Mouse (Mus musculus) layer of hippocampus, adult 2 months (tissue): ENCODE results near the gene Acadsb. TPM values are rescaled to one million over a fixed set of nuclear protein-coding genes. Genes with fewer than 3 reads are reported as not detected.
A peak's percentile ranks its signal among the peaks of the same experiment; 100 is the strongest.
"Not testable (repeated sequence)": the region's sequence is repeated elsewhere in the genome, so short reads cannot be mapped to it uniquely, and the experiment has no call there.

ENCODE experiments used
- DNase-seq, 2 experiments: peaks; one replicate each; pipeline ENCODE4 v3.0.0; 2022; ENCODE audit warnings: low spot score in 2 of 2
- H3K27ac ChIP-seq: fragments of 200-600 bp; 2 replicates; pipeline ENCODE4 v1.8.1; 2022
- H3K4me3 ChIP-seq: fragments of 200-600 bp; 2 replicates; pipeline ENCODE4 v1.8.1; 2022; ENCODE audit warnings: mild to moderate bottlenecking
- CTCF ChIP-seq: fragments of 200-600 bp; conservative IDR thresholded peaks from 2 replicates; pipeline ENCODE4 v1.8.1; 2022; ENCODE audit warnings: antibody characterized with exemption, mild to moderate bottlenecking, moderate library complexity
- total RNA-seq, 2 experiments: library from RNA; stranded (reverse); gene quantifications; 2 replicates each; pipeline ENCODE4 v1.2.3; 2021

Gene Acadsb
- total RNA-seq, 2 experiments from 2014 or later = 83.9 to 92.3 TPM

DNA sequence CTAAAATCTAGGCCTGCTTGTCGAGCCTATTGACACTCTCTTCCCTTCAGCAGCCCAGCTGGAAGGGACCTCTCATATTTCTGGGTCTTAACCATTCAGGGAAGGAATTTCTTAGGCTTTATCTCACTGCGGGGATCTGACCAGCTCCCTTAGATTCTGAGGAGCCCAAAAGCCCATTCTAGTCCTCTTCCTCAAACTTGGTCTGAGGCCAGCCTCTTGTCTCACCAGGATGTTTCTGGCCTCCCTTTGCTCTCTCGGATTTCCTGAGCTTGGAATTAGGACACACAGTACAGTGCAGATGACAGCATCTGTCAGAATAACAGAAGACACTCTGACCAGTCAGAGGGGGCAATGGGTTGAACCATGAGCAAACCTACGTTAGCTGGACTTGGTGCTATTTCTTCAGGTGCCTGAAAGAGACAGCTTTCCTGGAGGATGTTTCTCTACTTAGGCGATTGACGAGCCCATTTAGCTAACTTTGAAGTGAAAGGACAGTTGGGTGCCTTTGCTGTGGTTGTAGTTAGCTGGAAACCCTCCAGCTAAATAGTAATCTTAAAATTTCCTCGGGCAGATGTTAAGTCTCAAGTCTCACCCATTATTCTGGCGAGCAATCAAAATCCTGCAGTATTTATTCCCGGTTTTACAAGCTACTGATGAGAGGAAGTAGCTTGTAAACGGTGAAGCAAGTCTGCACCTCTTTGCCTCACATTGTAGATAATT, 980 bp downstream of the Acadsb start:
- Histone ChIP-seq H3K27ac (peak overlapping the region; percentile 92; the same call in 1 of the 2 replicates), H3K4me3 (peak overlapping the region; percentile 80)
- no peak for DNase-seq
- TF ChIP-seq CTCF = no peak

DNA sequence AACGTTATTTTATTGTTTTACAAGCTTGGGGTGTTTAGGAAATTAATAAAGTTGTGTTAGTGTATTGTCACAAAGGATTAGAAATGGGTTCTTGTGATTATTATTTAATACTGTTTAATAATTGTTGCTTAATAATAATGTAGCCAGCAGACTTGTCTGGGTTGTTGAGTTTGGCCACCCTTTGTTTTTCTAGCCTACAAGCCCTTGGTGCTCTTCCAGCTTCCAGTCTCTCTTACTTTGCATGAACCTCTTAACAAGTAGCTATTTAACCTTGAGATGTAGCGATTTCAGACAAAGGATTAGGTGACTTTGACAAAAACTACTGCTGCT, 1.5 kb downstream of the Acadsb start:
- TF ChIP-seq CTCF = no peak
- H3K4me3 ChIP-seq = peak overlapping the region; percentile 80
- no peak overlapping the region; the same call in 1 of the 2 replicates for H3K27ac ChIP-seq
- DNase-seq = no peak

DNA sequence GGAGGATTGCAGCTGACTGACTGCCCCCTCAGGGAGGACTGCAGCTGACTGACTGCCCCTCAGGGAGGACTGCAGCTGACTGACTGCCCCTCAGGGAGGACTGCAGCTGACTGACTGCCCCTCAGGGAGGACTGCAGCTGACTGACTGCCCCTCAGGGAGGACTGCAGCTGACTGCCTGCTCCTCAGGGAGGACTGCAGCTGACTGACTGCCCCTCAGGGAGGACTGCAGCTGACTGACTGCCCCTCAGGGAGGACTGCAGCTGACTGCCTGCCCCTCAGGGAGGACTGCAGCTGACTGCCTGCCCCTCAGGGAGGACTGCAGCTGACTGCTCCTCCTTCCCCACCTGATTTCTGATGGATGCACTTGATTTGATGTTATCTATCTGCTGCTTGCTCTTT, 6.3 kb downstream of the Acadsb start:
- not testable (repeated sequence) for DNase-seq, H3K27ac ChIP-seq, H3K4me3 ChIP-seq

DNA sequence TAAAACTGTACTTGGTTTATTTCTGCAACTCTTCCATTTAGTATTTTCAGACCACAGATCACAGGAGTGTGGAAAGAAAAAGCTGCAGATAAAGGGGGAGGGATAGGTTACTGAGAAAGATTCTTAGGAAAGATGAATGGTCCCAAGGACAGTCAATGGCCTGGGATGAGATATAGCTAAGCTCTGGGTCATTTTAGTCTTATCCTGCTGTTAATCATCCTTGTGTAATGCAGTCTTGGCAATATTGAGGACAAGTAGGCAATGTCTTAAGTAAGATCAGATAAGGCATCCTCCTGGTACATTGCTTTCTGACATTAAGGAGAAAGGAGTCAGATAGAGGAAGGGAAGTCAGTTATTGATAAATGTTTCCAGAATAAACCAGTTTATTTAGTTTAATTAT, 7.2 kb downstream of the Acadsb start:
- H3K4me3 ChIP-seq = no peak overlapping the region
- no peak for TF ChIP-seq CTCF
- DNase-seq = no peak
- no peak overlapping the region for H3K27ac ChIP-seq

DNA sequence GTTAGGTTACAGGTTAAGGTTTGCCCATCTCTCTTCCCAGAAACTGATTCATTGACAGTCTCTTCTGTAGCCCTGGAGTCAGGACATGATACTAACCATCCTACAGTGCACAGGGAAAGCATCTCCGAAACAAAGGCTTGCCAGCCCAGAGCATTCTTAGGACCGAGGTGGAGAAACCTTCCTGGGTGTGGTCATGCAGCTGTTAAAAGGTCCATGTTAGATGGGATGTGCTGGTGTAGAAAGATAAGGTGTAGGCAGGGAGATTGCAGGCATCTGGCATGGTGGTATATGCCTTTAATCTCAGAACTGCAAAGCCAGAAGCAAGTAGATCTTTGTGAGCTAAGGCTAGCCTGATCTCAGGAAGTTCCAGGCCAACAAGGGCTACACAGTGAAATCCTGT, 14.5 kb downstream of the Acadsb start:
- Histone ChIP-seq H3K4me3 (no peak overlapping the region), H3K27ac (no peak overlapping the region)
- DNase-seq = no peak
- no peak for TF ChIP-seq CTCF

DNA sequence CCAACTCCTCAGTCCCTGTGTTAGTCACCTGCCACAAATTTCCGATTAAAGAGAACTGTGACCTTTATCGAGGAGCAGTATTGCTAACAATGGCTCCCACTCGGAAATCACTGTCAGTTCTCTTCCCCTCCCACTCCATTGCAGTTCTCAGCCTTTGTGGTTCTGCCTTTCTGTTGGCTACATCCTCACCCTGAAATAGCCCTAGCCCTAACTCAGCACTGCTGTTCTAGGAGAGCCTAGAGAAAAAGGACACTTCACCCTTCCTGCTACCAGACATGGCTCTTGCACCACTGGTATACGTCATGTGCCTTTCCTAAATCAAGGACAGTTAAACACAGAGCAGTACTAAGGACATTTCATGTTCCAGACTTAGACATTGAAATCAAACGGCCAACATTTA, 16.9 kb downstream of the Acadsb start:
- Histone ChIP-seq H3K27ac (no peak overlapping the region), H3K4me3 (no peak overlapping the region)
- DNase-seq = no peak
- TF ChIP-seq CTCF = no peak

DNA sequence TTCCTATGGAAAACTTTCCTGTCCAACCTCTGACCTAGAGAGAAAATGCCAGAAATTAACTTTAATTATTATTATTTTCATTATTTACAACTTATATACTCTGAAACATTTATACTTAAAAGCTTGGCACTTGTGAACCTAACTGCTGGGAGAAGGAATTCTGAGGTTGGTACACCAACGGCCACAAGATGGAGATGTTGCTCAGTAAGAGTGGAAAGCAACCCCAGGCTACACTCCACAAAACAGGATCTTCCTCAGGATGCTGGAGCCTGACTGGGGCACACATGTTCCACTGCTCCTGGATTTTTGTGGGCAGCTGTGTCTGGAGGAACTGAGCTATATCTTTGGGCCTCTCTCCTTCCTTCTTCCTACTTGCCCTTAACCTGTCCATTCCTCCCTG, 21.8 kb downstream of the Acadsb start:
- H3K4me3 ChIP-seq = no peak overlapping the region
- peak; percentile 56 to 62 for DNase-seq
- TF ChIP-seq CTCF = peak; percentile 83
- H3K27ac ChIP-seq = no peak overlapping the region

DNA sequence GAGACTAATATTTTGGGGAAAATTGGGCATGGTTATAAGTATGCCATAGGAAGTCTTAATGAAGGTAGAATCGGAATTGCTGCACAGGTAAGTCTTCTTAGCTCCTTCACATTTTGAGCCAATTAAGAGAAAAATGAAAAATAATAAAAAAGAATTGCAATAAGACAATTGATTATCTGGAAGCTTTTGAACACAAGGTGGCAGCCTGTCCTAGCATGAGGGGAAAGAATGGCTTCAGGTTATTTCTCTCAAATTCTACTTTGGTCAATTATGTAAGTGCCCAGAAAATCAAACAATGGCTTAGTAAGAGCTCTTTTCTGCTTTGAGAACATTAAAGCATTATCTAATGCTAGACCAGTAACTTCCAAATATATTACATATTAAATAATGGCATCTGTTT, 23.9 kb downstream of the Acadsb start:
- no peak overlapping the region for H3K4me3 ChIP-seq
- peak; percentile 68 for TF ChIP-seq CTCF
- no peak for DNase-seq
- no peak overlapping the region for H3K27ac ChIP-seq

DNA sequence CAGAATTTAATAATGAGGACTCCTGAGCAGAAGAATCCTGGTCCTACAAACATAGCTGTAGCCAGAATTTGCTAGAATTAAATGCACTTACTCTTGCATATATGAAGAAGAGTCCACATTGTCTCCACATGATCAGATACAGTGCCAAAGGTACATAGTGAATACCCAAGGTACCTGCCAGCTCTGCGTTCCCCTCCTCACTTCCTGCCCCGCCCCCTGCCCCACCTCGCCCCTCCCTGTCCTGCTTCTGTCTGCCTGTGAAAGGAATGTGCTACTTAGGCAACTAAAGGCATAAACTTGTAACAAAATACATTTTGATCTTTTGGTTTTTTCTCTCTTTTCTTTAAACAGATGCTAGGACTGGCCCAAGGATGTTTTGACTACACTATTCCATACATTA, 26.6 kb downstream of the Acadsb start:
- no peak for TF ChIP-seq CTCF
- no peak for DNase-seq
- H3K27ac ChIP-seq = no peak overlapping the region
- H3K4me3 ChIP-seq = no peak overlapping the region

DNA sequence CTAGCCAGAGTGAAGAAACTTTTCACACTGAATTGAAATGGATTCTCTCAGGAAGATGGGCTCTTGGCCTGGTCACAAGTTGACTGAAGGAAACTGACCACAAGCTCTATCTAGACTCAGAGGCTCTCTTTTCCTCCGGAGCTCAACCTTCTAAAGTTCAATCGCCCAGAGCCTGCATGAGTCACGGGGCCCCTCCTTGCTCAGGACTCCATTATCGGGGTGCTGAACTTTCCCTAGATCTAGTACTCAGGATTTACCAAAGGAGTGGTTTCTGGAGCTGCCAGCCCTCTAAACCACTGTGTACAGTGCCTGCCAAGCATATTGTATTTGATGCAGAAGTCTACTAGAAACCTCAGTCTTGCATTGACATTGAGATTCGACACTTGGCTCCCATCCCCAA, 46.3 kb downstream of the Acadsb start:
- TF ChIP-seq CTCF = no peak
- DNase-seq = no peak
- Histone ChIP-seq H3K4me3 (no peak overlapping the region), H3K27ac (no peak overlapping the region)

DNA sequence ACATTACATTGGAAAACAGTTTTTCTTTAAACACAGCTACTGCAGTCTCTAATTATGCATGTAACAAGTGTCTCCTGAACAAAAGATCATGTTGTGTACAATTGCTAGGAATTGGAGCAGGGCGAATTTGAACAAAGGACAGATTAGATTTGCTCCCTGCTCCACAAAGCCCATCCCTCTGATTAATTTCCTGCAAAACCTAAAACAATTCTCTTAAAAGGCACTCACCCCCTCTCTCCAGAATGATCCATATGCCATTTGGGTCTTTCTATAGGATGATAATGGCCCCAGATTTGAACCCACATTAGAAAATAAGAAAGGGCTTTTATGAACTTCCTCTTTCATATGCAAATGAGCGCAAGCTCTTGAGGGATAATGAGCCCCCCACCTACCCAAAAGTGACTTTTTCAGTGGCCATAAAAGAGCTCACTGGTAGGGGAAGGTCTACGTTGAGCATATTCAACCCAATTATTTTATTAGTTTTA, 54.8 kb downstream of the Acadsb start:
- no peak overlapping the region for H3K4me3 ChIP-seq

DNA sequence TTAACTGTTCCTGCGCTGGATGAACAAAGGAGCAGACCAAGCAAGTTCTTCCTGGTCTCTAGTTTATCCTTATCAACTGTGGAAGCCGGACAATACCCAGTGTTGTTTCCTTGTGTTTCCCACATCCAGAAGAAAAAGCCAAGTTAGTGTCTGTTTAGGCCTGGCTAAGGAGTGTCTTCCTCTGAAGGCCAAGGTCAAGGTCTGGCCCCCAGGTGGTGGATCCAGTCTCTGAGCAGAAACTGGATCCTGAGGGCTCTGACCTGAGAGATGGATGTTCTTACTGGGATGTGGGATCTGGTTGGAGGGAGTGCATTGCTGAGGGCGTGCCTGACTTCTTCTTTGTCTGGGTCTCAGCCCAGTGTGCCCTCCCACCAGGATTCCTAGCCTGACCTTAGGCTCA, 55.3 kb downstream of the Acadsb start:
- no peak overlapping the region for H3K27ac ChIP-seq
- TF ChIP-seq CTCF = no peak
- no peak overlapping the region for H3K4me3 ChIP-seq
- DNase-seq = no peak

More for the DNA sequence above, 54.8 kb downstream of the Acadsb start:
- no peak overlapping the region for H3K27ac ChIP-seq
- no peak for DNase-seq
- no peak for TF ChIP-seq CTCF

DNA sequence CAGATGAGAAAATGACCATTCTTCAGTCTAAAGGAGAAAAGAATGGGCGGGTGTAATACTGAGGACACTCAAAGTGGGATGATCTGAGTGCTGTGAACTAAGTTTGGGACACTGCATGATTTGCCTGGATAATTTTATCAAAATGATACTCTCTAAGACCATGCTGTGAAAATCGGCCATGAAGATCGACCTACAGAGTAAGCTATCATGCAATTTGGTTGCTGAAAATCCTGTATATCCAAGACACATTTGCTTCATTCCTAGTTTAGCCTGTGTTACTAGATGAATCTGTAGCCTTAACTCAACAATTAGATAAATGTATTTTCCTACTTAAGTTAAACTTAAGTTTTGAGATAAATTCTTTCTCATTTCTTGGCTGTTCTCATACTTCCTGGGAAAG, 56.9 kb downstream of the Acadsb start:
- TF ChIP-seq CTCF = no peak
- DNase-seq = no peak
- Histone ChIP-seq H3K27ac (no peak overlapping the region), H3K4me3 (no peak overlapping the region)

DNA sequence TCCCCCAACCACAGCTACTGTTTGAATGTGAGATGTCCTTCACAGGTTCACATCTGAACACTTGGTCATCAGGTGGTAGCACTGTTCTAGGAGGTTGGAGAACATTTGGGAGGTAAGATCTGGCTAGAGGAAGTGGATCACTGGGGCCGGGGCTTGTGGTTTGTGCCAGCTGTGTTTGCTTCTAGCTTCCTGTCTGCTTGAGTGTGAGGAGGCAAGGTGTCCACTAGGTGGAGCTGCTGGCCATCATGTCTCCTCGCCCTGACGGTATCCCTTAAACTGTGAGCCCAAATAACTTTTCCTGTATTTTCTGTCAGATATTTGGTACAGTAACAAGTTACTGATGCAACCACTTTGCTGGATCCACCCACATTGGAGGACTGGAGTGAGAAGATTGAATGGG, 59.1 kb downstream of the Acadsb start:
- DNase-seq = no peak
- H3K27ac ChIP-seq = no peak overlapping the region
- peak; percentile 44 for TF ChIP-seq CTCF
- no peak overlapping the region for H3K4me3 ChIP-seq
